Mouse (Mus musculus) CD4-positive, CD25-positive, alpha-beta regulatory T cell, adult 4 months (primary cell): Measurements from ENCODE around the gene Mbnl1. TPM values are rescaled to one million over a fixed set of nuclear protein-coding genes. Genes with fewer than 3 reads are reported as not detected.
A peak's percentile ranks its signal among the peaks of the same experiment; 100 is the strongest.

ENCODE experiments used
- ATAC-seq: one replicate; pipeline ENCODE4 v1.8.0; 2017
- polyA plus RNA-seq, 2 experiments: library from polyadenylated mRNA; unstranded; fragments of 100-300 nt; shearing (Covaris generic); gene quantifications; one replicate each; pipeline ENCODE4 v1.2.1; 2017

The Mbnl1 gene
- polyA plus RNA-seq, 2 experiments from 2014 or later = 862 to 1,011 TPM

- ATAC-seq = no peak
Measured at GRCm38 (mm10) chr3:60570491-60571022, 97.9 kb downstream of the Mbnl1 start.

DNA sequence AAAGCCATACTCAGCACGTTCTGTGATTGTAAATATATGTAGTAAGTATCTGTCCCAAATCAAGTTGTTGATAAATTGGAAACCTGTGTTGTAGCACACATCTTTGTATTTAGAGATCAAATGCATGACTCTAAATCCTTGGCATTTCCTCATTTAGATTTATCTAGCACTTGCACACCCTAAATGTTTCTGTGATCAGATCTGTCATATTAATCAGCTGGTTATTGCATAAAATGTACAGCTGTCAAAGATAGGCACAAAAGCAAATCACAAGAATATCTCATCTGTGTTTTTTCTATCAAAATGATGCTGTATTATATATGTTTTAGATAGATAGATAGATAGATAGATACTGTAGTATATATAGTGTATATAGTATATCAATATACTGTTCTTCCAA, 98.9 kb downstream of the Mbnl1 start:
- no peak for ATAC-seq

- ATAC-seq = no peak
Measured at GRCm38 (mm10) chr3:60574199-60574598, 101.6 kb downstream of the Mbnl1 start.

DNA sequence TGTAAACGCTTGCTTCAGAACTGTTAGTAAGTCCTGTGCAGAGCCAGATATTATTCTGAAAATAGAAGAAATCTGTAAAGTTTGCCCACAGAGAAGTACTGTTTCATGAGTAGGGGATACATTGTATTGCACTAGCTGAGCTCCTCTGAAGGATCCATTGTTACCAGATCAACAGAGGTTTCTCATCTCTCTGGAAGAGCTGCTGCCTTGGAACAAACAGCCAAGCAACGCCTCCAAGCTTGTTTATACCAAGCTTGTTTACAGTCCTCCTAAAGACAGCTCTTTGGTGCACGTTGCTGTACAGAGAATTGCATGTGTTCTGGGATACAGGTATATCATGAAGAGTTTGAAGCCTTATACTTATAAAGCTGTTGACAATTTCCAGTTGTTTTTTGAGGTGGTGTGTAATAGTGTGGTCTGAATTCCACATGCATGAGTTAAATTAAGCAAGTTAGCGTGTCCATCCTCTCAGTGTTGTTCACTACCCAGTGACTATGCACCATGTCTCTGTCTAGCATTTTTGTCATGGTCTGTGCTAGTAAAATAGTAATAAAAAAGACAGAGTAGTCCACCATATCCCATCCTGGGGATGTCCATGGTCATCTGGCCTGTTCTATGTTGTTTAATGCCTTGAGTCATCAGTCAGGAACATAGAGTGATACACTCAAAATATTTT, 102.4 kb downstream of the Mbnl1 start:
- ATAC-seq = no peak

DNA sequence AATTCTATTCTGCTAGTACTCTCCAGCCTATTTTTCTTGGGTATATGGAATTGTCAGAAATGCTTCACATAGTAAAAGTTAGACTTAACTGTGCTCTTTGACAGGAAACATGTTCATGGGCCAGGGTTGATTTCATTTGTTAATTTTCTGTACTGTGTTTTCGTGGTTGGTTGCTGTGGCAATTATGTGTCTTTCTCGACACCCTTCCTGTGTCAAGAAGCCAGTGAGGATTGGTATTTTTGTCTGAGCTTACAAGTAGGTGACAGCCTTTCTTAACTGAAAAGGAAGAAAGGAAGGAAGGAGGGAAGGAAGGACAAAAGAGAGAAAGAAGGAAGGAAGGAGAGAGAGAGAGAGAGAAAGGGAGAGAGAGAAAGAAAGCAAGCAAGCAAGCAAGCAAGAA, 103.3 kb downstream of the Mbnl1 start:
- peak; percentile 51 for ATAC-seq

GRCm38 (mm10) chr3:60576366-60577046, 103.9 kb downstream of the Mbnl1 start:
- ATAC-seq = peak; percentile 9

GRCm38 (mm10) chr3:60579880-60580279, 107.2 kb downstream of the Mbnl1 start:
- no peak for ATAC-seq

DNA sequence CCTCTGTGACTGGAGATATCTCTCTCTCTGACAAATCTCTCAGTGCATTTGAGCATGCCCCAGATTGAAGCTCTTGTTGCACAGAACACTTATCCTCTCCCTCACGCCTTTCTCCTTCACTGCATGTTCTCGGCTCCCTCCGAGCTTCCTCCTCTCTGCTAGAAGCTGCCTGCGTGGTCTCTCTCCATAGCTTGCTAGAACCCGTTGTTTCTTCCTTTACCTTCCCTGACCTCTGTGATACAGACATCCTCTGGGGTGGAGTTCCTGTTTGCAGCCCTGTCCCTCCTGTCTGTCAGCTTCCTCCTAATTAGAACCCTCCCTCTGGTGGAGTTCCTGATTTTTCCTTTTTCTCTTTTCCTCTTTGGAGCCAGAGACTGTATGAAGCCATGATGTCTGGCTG, 108.1 kb downstream of the Mbnl1 start:
- no peak for ATAC-seq

- ATAC-seq = no peak
Measured at GRCm38 (mm10) chr3:60582154-60582553, 109.5 kb downstream of the Mbnl1 start.

- ATAC-seq = no peak
Measured at GRCm38 (mm10) chr3:60582620-60583019, 110.0 kb downstream of the Mbnl1 start.

- no peak for ATAC-seq
Measured at GRCm38 (mm10) chr3:60584704-60585103, 112.1 kb downstream of the Mbnl1 start.

DNA sequence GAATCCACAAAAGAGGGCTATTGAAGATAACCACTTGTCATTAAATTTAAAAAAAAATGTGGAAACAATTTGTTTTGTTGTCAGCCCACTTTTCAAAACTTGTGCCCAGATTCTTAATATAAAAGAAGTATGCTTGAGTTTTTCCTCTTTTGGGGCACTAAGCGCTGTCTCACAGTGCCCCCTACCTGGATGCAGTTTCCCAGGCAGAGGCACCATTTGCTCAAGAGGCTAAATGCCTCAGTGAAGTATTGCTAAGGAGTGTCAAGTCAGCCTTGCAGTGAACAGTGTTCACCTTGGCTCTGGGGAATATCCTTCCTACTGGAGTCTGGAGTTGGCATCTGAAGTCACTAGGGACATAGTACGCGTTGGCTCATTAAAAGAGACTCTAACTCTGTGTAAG, 113.4 kb downstream of the Mbnl1 start:
- ATAC-seq = no peak

GRCm38 (mm10) chr3:60587149-60587548, 114.5 kb downstream of the Mbnl1 start:
- ATAC-seq = no peak

GRCm38 (mm10) chr3:60589361-60589760, 116.7 kb downstream of the Mbnl1 start:
- peak; percentile 20 for ATAC-seq

DNA sequence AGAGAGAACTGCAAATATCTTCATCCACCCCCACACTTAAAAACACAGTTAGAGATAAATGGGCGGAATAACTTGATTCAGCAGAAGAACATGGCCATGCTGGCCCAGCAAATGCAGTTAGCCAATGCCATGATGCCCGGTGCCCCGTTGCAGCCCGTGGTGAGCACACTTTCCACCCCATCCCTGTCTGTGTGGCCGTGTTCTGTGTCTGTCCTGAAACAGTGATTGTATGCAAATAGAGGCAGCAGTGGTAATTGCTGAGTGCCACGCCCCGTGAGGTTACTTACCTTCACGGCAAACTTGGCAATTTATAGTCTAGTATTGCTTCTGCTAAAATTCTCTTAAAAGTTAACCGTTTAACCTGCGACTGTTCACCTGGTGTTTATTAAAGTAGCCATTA, 123.0 kb downstream of the Mbnl1 start:
- no peak for ATAC-seq

DNA sequence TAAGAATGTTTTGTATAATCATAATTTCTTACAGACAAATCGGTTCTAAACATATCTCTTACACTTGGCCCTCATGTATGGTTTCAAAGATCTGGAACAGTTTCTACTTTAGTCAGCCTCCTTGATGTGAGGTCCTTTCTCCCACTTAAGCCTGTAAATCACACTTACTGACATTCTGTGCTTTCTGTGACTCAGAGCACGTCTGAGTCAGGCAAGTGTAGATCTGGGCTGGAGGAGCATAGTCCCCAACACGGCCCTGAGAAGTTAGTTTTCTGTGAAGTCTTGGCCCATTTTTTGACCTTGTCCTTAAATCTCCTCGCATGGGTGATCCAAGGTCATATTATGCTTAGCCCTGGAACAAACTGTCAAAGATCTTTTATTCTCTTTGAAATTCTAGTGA, 124.4 kb downstream of the Mbnl1 start:
- no peak for ATAC-seq

GRCm38 (mm10) chr3:60601686-60602085, 129.1 kb downstream of the Mbnl1 start:
- peak; percentile 60 for ATAC-seq

GRCm38 (mm10) chr3:60602923-60603549, 130.4 kb downstream of the Mbnl1 start:
- ATAC-seq = peak; percentile 59

DNA sequence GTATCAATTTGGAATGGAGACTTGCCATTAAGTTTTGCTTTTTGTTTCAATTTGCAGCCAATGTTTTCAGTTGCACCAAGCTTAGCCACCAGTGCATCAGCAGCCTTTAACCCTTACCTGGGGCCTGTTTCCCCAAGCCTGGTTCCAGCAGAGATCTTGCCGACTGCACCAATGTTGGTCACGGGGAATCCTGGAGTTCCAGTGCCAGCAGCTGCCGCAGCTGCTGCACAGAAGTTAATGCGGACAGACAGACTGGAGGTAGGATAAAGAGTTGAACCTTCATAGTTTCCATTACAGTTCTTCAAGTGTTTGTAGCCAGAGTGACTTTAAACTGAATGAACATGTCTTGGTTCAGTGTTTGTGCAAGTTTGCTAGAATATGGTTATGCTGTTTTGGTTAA, 131.0 kb downstream of the Mbnl1 start:
- ATAC-seq = peak; percentile 4

GRCm38 (mm10) chr3:60604205-60604604, 131.6 kb downstream of the Mbnl1 start:
- ATAC-seq = no peak

- ATAC-seq = peak; percentile 42
Measured at GRCm38 (mm10) chr3:60608952-60609403, 136.3 kb downstream of the Mbnl1 start.

DNA sequence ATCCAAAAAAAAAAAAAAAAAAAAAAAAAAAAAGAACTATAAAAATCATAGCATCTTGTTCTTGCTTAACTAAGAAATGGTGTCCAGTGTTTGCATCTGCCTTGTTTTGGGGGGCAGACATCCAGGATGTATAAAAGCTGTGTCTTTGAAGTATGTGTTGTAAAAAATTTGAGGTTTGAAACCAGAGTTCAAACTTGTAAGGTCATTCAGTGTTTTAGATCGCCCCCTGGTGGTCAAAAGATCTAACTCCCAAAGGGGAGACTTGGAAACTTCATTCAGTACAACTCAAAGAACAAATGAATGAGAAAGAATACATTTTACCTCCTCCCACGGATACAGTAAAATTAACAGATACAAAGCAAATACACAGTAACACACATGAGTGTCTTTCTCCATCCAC, 139.2 kb downstream of the Mbnl1 start:
- ATAC-seq = peak; percentile 56

DNA sequence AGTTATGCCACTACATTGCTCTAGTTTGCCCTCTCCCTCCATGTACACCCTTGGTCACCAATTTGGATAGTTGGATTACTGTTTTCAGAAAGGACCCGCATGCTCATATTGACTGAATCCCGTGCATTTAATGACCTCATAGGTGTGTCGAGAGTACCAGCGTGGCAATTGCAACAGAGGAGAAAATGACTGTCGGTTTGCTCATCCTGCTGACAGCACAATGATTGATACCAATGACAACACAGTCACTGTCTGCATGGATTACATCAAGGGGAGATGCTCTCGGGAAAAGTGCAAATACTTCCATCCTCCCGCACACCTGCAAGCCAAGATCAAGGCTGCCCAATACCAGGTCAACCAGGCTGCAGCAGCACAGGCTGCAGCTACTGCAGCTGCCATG, 140.5 kb downstream of the Mbnl1 start:
- ATAC-seq = no peak

- ATAC-seq = peak; percentile 12
Measured at GRCm38 (mm10) chr3:60614516-60614915, 141.9 kb downstream of the Mbnl1 start.
